Mouse (Mus musculus): ENCODE results near the gene Pigr. TPM values are rescaled to one million over a fixed set of nuclear protein-coding genes. Genes with fewer than 3 reads are reported as not detected.

The Pigr gene
- total RNA-seq, 2 experiments from 2014 or later = not detected

- no peak for ATAC-seq (replicated peaks; ENCODE audit: poor library complexity)
Measured at GRCm38 (mm10) chr1:130828656-130829055, 2.2 kb downstream of the Pigr start.

DNA sequence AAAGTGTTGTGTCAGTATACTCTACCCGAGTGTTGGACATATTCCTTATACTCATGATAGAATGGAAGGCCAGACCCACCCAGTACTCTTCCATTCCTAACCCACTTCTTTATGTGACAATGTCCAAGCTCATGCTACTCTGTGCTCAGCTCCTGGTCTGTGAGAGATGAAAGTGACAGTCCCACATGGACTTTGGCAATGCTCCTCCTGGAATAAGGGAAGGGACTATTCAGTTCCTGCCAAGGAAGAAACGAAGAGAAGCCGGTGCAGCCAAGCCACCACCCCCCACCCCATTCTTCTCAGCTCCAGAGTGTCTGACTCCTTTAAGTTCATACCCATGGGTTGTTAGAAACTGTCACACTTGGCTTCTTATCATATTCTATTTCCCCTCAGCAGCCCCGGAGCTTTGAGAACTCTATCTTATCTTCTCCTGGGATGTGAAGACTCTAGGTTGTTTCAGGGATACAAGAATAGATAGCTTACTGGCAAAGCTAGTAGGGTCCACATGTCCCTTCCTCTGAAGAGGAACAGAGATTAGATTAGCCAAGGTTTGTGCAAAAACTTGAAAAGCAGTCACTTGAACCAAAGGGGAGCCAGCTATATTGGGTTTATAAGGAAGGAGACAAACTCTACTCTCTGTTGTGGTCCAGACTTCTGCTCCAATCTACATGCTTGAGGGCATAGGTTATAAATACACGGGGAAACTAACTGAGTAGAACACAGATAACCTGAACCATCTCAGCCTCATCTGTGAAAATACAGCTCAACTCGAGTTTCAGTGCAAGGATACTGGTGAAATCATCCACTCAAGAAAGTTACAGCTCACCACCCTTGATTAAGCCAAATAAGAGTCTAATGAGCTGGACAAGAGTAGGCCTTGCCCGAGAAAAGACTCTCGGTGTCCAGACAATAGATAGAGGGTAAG is 3.7 kb downstream of the Pigr start:
- ATAC-seq (replicated peaks; ENCODE audit: poor library complexity) = no peak

DNA sequence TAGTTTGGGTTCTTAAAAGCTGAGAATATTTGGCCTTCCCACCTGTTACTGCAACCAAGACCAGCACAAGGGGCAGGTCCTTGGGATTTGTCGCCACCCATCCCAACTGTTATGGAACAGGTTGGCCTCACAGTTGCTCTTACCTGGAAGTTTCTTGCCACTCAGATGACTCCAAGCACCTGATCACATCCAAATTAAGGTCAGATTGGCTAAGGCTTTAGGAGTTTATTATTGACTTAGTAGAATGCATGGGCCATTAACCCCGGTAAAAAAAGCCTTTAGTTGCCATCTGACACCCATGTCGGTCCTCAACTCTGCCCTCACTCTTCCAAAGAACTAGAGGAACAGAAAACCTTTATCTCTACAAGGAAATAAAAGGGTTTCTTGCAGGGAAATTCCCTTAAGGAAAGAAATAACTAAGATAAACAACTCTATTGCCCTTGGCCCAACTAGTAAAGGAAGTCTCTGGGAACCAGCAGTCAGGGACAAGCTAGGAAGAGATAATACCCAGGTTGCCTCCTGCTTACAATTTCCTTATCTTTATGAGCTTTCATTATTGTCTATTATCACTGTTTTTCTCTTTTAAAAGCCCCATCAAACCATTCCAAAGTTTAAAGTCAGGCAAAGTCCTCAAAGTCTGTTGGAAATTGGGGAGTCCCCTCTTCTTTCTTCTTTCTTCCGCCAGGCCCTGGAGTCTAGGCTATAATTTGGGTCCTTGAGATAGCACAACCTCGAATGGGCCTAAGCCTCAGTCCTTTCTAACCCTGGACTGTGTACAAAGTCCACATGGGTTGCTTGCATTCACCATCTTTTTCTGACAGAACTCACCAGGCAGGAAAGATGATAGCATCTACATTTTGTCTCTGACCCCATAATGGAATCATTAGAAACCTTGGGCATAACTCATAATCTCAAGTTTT is 6.0 kb downstream of the Pigr start:
- ATAC-seq (replicated peaks; ENCODE audit: poor library complexity) = no peak

DNA sequence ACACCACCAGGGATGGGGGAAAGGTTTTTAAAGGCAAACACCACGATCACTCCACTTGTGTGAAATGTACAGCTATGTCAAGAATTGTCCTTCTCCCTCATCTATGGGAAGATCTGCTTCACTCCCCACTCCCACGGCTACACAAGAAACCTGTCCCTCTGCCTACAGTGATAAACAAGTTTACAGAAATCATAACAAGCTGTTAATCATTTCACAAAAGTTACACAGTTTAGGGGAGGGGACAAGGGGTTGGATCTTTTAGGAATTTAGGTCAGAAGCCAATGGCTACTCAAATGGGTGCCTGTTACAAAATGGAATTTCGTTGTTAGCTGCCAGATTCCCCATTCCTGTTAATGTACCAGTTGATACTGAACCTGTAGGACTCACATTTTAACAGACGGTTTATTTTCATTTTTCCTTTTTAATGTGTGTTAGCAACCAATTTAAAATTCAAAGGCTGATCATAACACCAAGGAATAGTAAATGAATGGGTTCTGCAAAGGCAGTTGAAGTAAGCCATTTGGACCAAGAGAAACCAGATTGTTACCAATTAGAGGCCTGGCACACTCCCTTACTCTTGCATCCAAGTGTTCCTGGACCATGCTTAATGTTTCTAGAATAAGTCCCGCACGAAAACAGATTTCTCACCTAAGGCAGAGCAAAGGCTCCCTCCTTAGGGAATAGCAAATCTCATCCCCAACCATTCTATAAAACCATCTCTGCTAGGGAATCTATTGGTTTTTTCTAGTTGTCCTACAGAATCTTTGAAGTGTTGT is 8.9 kb downstream of the Pigr start:
- ATAC-seq (replicated peaks; ENCODE audit: poor library complexity) = no peak

DNA sequence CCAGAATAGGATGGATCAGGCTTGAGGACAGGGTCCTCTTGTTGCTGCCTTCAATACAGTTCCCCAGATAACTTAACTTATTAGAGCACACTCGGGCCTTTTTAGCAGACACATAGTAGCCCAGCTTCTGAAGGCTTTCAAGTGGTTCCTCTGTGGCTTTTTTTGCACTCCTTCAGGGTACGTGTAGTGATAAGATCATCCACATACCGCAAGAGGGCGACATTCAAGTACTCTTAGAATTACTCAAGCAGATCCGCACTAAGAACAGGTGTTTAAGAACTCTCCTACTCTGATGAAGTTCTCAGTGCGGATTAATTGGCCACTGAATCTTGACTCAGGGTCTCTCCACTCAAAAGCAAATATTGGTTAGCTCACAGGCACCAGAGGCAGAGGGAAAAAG is 11.8 kb downstream of the Pigr start:
- peak; percentile 70 for ATAC-seq (replicated peaks; ENCODE audit: poor library complexity)

DNA sequence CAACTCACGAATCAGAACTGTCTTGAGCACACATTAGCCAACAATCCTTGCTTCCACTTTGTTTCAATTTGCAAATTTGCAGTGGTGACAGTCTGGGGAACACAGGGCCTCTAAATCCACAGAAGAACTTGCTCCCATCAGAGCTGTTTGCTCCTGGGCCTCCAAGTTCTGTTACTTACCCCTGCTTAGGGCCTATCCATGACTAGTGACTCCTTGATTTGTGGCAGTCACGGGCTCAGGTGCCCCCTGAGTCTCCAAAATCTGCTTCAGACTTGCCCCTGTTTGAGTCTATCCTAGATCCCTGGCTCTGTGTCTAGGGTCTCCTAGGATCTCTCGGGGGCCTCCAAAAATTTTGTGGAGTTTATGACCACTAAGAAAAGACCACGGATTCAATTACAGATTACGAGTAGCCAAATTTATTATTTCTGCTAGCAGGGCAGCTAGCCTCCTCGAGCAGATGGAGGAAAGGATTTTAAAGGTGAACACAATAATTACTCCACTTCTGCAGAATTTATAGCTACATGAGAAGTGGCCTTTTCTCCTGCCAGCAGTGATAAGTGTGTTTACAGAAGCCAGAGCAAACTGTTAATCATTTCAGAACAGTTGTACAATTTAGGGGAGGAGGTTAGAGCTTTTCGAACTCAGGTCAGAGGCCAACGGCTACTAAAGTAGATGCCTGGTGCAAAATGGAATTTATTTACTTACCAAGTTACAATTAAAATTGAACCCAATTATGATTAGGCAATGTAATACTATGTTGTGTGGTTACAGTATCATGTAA is 14.3 kb downstream of the Pigr start:
- ATAC-seq (replicated peaks; ENCODE audit: poor library complexity) = no peak

DNA sequence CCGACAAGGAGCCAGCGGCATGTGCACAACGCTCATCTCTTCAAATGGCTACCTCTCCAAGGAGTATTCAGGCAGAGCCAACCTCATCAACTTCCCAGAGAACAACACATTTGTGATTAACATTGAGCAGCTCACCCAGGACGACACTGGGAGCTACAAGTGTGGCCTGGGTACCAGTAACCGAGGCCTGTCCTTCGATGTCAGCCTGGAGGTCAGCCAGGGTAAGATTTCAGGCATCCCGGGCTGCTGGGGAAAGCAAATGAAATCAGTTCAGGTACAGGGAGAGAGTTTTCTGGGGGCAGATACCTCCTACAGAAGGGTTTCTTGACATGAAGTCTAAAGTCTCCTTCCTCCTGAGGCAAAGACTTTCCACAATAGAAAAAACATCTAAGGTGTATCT is 15.1 kb downstream of the Pigr start:
- no peak for ATAC-seq (replicated peaks; ENCODE audit: poor library complexity)

- no peak for ATAC-seq (replicated peaks; ENCODE audit: poor library complexity)
Measured at GRCm38 (mm10) chr1:130844516-130844915, 18.0 kb downstream of the Pigr start.

DNA sequence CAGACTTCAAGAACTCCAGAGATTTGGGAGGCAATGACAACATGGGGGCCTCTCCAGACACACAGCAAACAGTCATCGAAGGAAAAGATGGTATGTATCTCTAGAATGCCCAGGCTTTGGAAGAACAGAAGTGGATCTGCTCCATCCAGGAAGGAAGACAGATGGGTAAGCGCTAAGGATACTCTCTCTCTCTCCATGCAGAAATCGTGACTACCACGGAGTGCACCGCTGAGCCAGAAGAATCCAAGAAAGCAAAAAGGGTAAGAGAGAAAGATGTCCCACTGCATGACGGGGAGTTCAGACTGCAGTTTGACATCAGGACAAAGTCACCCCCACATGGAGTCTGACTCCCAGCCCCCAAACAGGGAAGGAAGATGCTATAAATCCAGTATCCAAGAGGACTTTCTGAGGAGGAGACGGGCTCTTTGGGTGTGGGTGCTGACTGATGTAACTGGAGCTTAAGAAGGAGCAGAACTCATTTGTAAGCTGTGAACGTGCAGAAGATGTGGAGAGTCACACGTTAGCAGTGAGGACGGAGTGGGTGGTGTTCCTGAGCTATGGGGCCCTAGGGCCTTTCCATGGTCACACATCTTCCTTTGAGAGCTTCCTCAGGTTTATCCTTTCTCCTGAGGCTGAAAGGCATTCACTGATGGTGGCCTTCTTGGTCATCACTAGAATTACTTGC is 23.2 kb downstream of the Pigr start:
- no peak for ATAC-seq (replicated peaks; ENCODE audit: poor library complexity)

DNA sequence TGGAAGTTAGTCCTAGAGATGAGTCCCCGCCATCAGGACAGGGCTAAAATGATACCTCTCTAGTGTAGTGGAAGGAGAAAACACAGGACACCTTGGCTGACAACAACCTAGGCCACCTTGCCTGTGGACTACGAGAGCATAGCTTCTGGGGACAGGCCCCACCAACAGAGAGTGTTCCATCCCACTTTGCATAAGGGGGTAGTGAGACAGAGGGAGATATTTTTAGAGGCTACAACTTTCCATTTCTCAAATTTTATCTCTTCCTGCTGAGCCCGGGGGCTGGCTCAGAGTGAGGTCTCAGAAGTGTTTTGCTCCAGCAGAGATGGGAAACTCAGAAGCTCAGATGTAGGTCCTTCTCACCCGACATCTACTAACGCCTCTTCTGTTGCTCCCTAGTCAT is 23.9 kb downstream of the Pigr start:
- ATAC-seq (replicated peaks; ENCODE audit: poor library complexity) = no peak

- ATAC-seq (replicated peaks; ENCODE audit: poor library complexity) = no peak
Measured at GRCm38 (mm10) chr1:130854819-130855218, 28.3 kb downstream of the Pigr start.

- no peak for ATAC-seq (replicated peaks; ENCODE audit: poor library complexity)
Measured at GRCm38 (mm10) chr1:130855723-130856122, 29.2 kb downstream of the Pigr start.

DNA sequence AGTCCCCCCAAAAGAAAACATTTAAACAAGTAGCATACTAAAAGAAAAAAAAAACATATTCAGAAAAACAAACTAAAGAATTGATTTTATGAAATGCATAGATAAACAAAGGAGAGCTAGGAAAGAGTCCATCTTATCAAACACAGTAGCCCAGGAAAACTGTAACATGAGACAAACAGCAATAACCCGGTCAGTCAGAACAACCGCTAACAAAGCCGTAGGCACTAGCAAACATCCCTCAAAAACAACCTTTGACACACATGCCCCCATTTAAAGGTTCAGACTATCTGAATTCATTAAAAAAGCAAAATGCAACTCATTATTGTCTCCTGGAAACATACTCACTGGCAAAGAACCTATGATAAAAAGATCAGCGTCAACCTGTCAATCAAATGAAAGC is 31.0 kb downstream of the Pigr start:
- no peak for ATAC-seq (replicated peaks; ENCODE audit: poor library complexity)

DNA sequence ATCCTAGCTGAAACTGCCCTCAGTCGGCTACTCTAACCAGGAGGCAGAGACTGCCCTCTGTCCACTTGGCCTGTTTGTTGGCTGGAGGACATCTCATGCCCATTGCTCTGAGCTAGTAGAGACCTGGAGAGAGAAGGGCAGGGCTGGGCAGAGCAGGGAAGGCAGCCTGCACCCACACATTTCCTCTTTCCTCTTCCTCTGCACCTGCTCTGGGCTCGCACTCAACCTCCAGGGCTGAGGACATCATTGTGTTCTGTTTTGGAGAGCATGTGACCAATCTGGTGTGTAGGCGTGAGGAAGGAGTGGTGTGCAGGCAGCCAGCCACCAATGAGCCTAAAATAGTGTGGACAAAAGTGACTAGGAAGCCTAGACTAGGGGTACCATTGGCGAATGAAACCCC is 37.8 kb downstream of the Pigr start:
- peak; percentile 63 for ATAC-seq (replicated peaks; ENCODE audit: poor library complexity)

GRCm38 (mm10) chr1:130864741-130865140 is 38.3 kb downstream of the Pigr start:
- ATAC-seq (replicated peaks; ENCODE audit: poor library complexity) = no peak

- no peak for ATAC-seq (replicated peaks; ENCODE audit: poor library complexity)
Measured at GRCm38 (mm10) chr1:130865541-130866221, 39.2 kb downstream of the Pigr start, which contains the start of gene Fcmr. TSS of gene Fcmr (plus strand) at chr1:130865669.

- peak; percentile 57 for ATAC-seq (replicated peaks; ENCODE audit: poor library complexity)
Measured at GRCm38 (mm10) chr1:130872912-130873311, 46.4 kb downstream of the Pigr start.

DNA sequence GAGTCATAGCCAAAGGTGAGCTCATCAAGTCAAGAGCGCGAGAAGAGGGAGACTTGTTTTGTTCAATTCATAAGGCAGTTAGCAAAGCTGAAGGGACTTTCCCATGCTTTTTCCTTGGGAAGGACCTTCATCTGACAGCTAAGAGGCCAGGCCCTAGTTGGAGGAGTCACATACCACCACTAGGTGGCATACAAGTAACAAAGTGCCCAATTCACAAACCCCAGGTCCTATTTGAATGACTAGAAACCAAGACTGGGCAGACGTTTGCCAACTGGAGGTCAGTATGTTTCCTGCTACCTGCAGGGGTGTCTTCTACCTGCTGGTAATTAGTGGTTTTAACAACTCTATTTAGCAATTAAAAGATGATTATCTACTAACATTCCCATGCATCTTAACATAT is 48.7 kb downstream of the Pigr start:
- peak; percentile 66; the same call in 1 of the 2 replicates for ATAC-seq (replicated peaks; ENCODE audit: poor library complexity)

GRCm38 (mm10) chr1:130875910-130876309 is 49.4 kb downstream of the Pigr start:
- ATAC-seq (replicated peaks; ENCODE audit: poor library complexity) = no peak
